Mouse (Mus musculus) thymus, postnatal 14 days (tissue): ENCODE measurements around the gene Trp53inp2.

Experiments used
- DNase-seq: peaks from one replicate; pipeline ENCODE4 v3.0.0; 2021

Trp53inp2 gene

DNA sequence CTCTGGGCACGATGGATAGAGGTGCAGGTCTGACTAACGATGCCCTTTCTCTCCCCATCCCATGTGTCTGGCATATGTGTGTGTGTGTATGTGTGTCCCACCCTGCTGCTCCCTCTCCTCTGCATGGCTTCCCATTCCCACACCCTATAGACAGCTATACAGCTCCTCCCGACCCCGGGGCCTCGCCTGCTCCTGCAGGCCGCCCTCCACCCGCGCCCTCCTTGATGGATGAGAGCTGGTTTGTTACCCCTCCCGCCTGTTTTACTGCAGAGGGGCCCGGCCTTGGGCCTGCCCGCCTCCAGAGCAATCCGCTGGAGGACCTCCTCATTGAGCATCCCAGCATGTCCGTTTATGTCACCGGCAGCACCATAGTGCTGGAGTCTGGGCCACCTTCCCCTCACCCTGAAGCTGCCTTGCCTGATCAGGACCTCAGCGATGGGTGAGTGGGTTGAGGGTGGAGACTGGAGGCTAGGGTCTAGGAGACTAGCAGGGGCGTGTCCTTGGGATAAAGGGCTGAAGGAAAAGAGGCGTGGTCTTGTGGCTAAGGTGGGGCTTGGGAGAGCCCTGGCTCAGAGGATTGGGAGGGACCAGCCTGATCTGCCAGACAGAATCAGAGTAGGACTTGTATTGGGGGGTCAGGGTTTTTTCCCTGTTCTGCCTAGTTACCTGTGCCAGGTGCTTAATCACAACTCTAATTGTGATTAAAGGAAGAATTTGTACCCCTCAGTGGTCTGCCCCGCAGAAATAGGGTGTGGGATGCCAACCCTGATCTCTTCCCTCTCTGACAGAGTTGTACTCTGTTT lies 5.1 kb downstream of the Trp53inp2 start:
- DNase-seq, result no peak

DNA sequence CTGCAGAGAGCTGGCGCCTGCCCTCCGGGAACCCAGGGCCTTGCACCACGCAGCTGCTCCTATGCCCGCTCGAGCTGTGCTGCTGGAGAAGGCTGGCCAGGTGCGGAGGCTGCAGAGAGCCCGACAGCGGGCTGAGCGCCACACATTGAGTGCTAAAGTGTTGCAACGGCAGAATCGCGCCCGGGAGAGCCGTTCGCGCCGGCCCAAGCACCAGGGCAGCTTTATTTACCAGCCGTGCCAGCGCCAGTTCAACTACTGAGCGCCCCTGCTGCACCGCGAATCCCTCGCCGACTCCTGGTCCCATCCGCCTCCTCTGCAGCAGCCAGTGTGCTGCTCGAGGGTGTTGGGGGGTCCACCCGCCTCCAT lies 5.7 kb downstream of the Trp53inp2 start:
- peak; percentile 15 for DNase-seq

DNA sequence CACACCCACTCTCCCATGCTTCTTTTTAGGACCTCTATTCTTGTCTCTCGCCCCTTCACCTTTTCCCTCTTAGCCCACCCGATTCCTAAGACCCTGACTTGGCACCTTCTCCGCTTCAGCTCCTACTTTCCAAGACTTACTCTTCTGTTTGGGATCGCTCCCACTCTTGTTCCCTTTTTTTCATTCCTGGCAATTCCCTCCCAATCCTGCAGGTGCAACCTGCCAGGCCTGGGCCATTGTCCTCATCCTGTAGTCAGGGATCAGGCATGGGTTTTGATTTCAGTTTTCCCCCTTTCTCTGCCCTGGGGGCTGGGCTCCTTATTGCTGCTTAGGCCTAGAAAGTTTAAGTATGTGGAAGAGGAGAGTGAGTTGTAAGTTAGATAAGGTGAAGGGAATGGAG lies 6.2 kb downstream of the Trp53inp2 start:
- DNase-seq, result no peak

DNA sequence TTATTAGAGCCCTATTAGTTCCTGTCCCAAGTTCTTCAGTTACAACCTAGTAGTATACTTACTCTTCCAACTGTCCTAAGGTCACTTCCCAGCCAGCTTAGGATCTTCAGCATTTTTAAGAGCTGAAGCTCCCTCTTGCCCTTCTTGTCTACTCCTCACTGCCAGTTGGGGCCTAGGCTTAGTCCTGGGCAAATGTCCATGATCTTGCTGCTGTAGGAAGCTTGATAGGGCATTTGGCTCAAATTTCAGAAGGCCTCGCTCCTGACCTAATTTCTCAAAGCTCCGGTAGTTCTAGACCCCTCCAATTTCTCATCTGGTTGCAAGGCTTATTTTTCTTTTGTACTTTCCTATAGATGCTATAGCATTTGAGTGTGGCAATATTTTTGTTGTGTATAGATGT lies 7.7 kb downstream of the Trp53inp2 start:
- DNase-seq, result no peak

DNA sequence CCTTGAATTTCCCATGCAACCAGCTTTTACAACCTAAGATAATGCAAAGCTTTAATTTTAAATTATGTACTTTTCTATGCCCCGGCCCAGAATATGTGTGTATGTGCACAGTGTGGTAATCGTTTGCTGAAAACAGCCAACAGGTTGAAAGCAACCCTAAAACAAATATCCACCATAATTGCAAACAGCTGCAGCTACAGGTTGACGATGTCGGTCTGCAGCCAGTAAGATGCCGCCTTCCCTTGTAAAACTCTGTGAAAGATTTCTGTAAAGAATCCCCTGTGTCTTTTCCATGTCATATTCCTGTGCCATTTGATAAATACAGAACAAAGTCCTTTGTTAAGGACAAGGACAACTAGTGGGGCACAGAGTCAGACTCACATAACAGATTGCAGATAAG lies 13.7 kb downstream of the Trp53inp2 start:
- no peak for DNase-seq

DNA sequence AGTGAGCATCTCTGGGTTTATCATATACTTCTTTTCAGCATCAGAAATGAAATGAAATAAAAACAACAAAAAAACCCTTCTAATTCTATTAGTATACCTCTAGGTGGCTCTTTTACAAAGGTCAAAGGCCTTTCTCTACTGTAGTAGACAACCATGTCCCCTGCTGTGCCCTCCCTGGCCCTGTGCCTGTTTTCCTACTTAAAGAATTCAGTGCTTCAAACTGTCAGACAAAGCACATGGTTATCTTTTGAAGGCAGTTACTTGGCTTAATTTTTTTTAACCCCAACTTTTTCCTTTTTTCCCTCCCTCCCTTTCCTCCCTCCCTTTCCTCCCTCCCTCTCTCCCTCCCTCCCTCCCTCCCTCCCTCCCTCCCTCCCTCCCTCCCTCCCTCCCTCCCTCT lies 19.4 kb downstream of the Trp53inp2 start:
- no peak for DNase-seq

DNA sequence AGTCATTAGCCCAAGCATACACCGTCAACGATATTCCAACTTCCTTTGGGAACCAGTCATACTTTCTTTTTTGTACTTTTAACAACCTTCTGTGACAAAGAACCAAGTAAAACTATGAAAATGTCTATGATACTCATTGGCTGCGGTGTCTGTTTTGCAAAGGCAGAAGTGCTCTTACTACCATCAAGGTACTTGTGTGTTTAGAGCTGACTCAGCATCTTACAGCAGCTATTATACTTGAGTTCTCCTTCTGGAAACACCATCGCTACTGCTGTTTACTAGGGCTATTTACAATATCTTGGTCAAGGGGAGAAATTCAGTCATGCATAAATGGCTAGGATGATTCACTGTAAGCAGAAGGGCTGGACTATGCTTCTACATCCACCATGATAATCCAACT lies 21.1 kb downstream of the Trp53inp2 start:
- no peak for DNase-seq

DNA sequence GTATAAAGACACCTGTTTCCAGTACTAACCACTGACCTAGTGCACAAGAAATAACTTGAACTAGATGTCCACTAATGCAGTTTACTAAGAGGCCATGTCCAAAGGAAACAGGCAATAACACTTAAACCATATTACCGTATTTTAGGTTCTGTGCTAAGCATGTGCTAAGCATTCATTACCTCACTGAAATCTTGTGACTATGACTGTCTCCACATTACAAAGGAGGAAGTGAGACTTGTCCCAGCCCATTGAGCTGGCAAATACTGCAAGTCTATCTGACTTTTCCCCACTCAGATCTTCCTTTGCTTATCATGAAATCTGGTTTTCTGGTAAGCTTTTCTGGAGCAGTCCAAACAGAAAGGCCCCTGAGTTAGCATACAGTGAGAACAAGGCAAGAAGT lies 23.8 kb downstream of the Trp53inp2 start:
- DNase-seq, result no peak

DNA sequence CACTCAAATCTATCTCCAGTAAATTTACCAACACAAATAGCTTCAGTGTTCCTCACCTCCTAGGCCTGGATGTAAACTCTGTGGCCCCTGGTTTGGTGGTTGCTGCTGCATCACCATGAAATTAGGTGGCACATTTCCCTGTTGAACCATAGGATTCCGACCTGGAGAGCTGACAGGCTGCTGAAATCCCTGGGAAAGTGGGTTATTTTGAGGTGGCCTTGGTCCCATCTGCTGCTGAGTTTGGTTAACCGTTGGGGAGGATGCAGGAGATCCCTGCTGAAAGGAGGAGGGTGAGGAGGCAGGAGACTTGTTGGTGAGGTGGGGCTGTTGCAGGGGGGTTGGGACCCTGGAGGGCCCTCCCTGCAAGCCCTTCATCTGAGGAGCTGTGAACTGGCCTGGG lies 40.1 kb downstream of the Trp53inp2 start:
- DNase-seq, result no peak

DNA sequence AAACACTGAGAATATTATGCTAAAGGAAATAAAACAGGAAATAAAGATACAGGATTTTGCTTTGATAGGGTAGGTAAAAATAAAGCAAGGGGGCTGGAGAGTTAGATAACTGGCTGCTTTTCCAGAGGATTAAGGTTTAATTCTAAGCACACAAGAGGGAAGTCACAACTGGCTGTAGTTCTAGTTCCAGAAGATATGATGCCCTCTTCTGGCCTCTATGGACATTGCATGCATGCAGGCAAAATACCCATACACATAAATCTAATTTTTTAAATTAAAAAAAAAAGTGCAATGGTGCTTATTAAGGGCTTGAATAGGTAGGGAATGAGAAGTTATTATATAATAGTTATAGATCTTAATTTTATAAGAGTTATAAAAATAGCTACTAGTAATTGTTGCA lies 55.6 kb downstream of the Trp53inp2 start:
- peak; percentile 41 for DNase-seq
